Mouse (Mus musculus) heart, adult 2 months (tissue): ENCODE measurements around the gene Plppr1. TPM values are rescaled to one million over a fixed set of nuclear protein-coding genes. Genes with fewer than 3 reads are reported as not detected.

Source experiments
- DNase-seq, 2 experiments: peaks; one replicate each; pipeline ENCODE4 v3.0.0; 2021
- H3K27ac ChIP-seq: fragments of 200-600 bp; 2 replicates; pipeline ENCODE4 v1.8.1; 2022
- H3K27me3 ChIP-seq: fragments of 200-500 bp; 2 replicates; pipeline ENCODE4 v1.6.1; 2012; ENCODE audit warnings: mild to moderate bottlenecking, low read length, inconsistent platforms, mixed read lengths; ENCODE audit not compliant: control insufficient read depth, insufficient read depth
- H3K36me3 ChIP-seq: fragments of 200-500 bp; 2 replicates; pipeline ENCODE4 v1.6.1; 2012; ENCODE audit warnings: low read length, inconsistent platforms; ENCODE audit not compliant: control insufficient read depth, insufficient read depth
- H3K4me1 ChIP-seq: fragments of 200-500 bp; 2 replicates; pipeline ENCODE4 v1.6.1; 2011; ENCODE audit warnings: low read length; ENCODE audit not compliant: control insufficient read depth, insufficient read depth
- H3K4me3 ChIP-seq: fragments of 200-600 bp; 2 replicates; pipeline ENCODE4 v1.8.1; 2022
- H3K79me2 ChIP-seq: fragments of 200-500 bp; replicated peaks from 2 replicates; pipeline ENCODE4 v1.6.1; 2012; ENCODE audit warnings: mild to moderate bottlenecking, inconsistent platforms, low read length, moderate library complexity, mixed read lengths; ENCODE audit not compliant: control insufficient read depth, insufficient read depth
- H3K9ac ChIP-seq: fragments of 200-500 bp; 2 replicates; pipeline ENCODE4 v1.6.1; 2012; ENCODE audit warnings: low read depth, mild to moderate bottlenecking, control low read depth, inconsistent platforms, low read length, mixed read lengths
- CTCF ChIP-seq: fragments of 200-600 bp; IDR thresholded peaks from 2 replicates; pipeline ENCODE4 v1.8.1; 2022; ENCODE audit warnings: antibody characterized with exemption, mild to moderate bottlenecking, moderate library complexity
- EP300 ChIP-seq: fragments of 200-500 bp; IDR thresholded peaks from 2 replicates; pipeline ENCODE4 v1.6.1; 2011; ENCODE audit warnings: low read depth, low read length, control low read depth; ENCODE audit not compliant: insufficient read depth
- POLR2A ChIP-seq: fragments of 200-500 bp; IDR thresholded peaks from 2 replicates; pipeline ENCODE4 v1.6.1; 2011; ENCODE audit warnings: mild to moderate bottlenecking, low read depth, low read length, control low read depth; ENCODE audit not compliant: insufficient read depth
- WGBS: fragments of 180-500 bp; shearing (Covaris S2); methylation state at CpG from one replicate; pipeline ENCODE4 v1.1.7; 2018; 5-methylcytosine and 5-hydroxymethylcytosine counted together
- intact Hi-C: fragments of 180-260 bp; cut with DNase I; formaldehyde crosslinking; loops from one replicate; pipeline ENCODE4 v1.15.1; 2025
- polyA plus RNA-seq: library from polyadenylated mRNA; depleted of rRNA; stranded (reverse); fragments of >200 nt; gene quantifications from 2 replicates; pipeline ENCODE4 v1.2.3, GENCODE M21; 2012
- total RNA-seq, 2 experiments: library from RNA; stranded (reverse); gene quantifications; 2 replicates each; pipeline ENCODE4 v1.2.3; 2021

Gene Plppr1
- total and polyA plus RNA-seq, 3 experiments: 0.05 TPM; not detected in 2

DNA sequence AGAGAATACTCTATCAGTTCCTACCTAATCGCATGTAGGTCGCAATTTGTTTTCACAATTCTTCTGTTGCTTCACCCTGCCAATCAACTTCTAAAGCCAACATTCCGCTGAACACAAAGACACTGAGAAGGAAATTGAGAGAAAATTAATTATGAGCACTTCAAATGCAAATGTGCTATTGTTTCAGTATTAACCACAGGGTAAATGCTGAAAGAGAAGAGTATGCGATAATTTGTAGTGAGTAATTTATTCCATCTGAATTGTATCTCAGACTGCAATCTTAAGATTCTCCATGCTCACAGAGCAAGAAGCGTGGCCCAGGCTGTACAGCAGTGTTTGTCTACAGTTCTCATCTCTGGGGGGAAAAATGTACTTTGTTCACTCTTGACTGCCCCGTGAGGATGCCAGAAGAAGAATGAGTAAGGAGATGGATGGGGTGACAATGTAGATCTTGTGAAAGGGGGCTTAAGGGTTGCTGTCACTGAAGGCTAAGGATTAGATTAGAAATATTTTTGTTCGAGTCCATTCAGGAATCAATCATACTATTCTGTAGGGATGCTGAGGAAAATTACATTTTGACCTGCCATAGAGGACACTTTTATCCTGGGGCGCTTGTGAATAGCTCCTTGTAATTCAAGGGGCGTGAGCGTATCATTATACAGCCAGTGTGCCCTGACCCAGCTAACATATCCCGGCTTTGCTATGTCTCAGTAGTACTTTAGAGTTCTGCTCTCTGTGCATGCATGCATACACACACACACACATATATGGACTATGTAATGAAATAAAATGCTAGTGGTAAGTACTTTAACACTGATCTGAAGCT lies 173.3 kb downstream of the Plppr1 start:
- Histone ChIP-seq H3K4me3 (no peak overlapping the region), H3K27me3 (no peaks in the 10 kb centered on the region), H3K4me1 (no peaks in the 10 kb centered on the region), H3K79me2 (no peaks in the 10 kb centered on the region), H3K27ac (no peak overlapping the region), H3K36me3 (no peaks in the 10 kb centered on the region), H3K9ac (no peak overlapping the region)
- no peak for TF ChIP-seq EP300
- no peak for TF ChIP-seq CTCF
- TF ChIP-seq POLR2A: no peak
- DNase-seq: no peak
- 82% methylated on average over 11 of the region's 11 CpGs for WGBS
- intact Hi-C loops: no loop called here

GRCm38 (mm10) chr4:49233032-49233406 lies 173.9 kb downstream of the Plppr1 start:
- Histone ChIP-seq H3K27me3 (no peaks in the 10 kb centered on the region), H3K27ac (no peak overlapping the region), H3K4me1 (no peaks in the 10 kb centered on the region), H3K9ac (no peak overlapping the region), H3K36me3 (no peaks in the 10 kb centered on the region), H3K79me2 (no peaks in the 10 kb centered on the region), H3K4me3 (no peak overlapping the region)
- WGBS: 54% methylated on average over 3 of the region's 3 CpGs
- no peak for DNase-seq
- TF ChIP-seq CTCF: no peak
- no peak for TF ChIP-seq EP300
- TF ChIP-seq POLR2A: no peak
- intact Hi-C loops: no loop called here

DNA sequence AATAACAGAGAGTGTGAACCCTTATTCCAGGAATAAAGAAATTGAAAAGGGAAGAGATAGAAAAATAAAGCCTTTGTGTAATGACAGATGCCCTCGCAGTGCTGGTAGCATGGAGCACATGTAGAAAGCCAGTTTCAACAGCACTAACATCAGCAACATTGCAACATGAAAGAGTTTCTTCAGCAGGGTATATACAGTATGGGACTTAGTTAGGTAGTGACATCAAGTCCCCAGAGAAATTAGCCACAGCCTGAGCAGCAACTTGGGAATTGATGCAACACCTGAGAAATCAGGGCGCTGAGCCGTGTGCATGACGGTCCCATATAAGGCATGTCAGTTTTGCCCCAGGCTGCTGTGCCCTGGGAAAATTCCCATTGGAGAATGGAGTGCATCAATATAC lies 179.0 kb downstream of the Plppr1 start:
- intact Hi-C loops: no loop called here
- no peak for DNase-seq
- Histone ChIP-seq H3K27me3 (no peaks in the 10 kb centered on the region), H3K9ac (no peak overlapping the region), H3K4me3 (no peak overlapping the region), H3K4me1 (no peaks in the 10 kb centered on the region), H3K36me3 (no peaks in the 10 kb centered on the region), H3K79me2 (no peaks in the 10 kb centered on the region), H3K27ac (no peak overlapping the region)
- WGBS: 89% methylated on average over 4 of the region's 4 CpGs
- TF ChIP-seq POLR2A (no peak), EP300 (no peak), CTCF (no peak)

- intact Hi-C loops: no loop called here
- TF ChIP-seq CTCF: no peak
- no peak for TF ChIP-seq EP300
- TF ChIP-seq POLR2A: no peak
- Histone ChIP-seq H3K4me1 (no peaks in the 10 kb centered on the region), H3K4me3 (no peak overlapping the region), H3K27ac (no peak overlapping the region), H3K9ac (no peak overlapping the region), H3K36me3 (no peaks in the 10 kb centered on the region), H3K79me2 (no peaks in the 10 kb centered on the region), H3K27me3 (no peaks in the 10 kb centered on the region)
- no peak for DNase-seq
- 84% methylated on average over 5 of the region's 5 CpGs for WGBS
These were observed 180.4 kb downstream of the Plppr1 start for GRCm38 (mm10) chr4:49239451-49239850.

GRCm38 (mm10) chr4:49244791-49245190 lies 185.7 kb downstream of the Plppr1 start:
- Histone ChIP-seq H3K27ac (no peak overlapping the region), H3K36me3 (no peaks in the 10 kb centered on the region), H3K27me3 (no peaks in the 10 kb centered on the region), H3K79me2 (no peaks in the 10 kb centered on the region), H3K9ac (no peak overlapping the region), H3K4me3 (no peak overlapping the region), H3K4me1 (no peaks in the 10 kb centered on the region)
- no peak for TF ChIP-seq EP300
- no peak for TF ChIP-seq POLR2A
- no peak for TF ChIP-seq CTCF
- intact Hi-C loops: no loop called here
- WGBS: 73% methylated on average over 5 of the region's 5 CpGs
- no peak for DNase-seq

DNA sequence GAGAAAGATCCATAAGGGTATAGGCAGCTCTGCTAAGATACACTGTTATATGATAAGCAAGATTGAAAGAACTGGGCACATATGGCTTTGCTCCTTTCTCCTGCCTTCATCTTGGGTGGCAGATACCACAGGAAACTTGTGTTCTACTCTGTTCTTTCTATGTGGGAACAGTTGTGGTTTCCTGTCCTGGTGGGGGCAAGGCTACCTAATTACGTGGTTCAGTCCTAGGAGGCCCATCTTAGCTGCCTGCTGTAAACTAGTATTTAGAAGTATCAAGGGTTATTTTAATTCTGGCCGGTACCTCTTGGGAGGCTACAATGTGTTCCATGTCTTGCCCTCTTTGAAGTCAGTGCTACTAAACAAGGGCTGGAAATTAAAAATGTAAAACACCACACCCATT lies 186.2 kb downstream of the Plppr1 start:
- no peaks in the 10 kb centered on the region for H3K4me1 ChIP-seq
- H3K79me2 ChIP-seq: no peaks in the 10 kb centered on the region
- no peak overlapping the region for H3K9ac ChIP-seq
- H3K36me3 ChIP-seq: no peaks in the 10 kb centered on the region
- H3K27me3 ChIP-seq: no peaks in the 10 kb centered on the region
- DNase-seq: no peak
- intact Hi-C loops: no loop called here
- WGBS: 71% methylated on average over 2 of the region's 2 CpGs
- TF ChIP-seq EP300 (no peak), CTCF (no peak), POLR2A (no peak)
- no peak overlapping the region for H3K4me3 ChIP-seq
- H3K27ac ChIP-seq: no peak overlapping the region
